Mouse (Mus musculus): ENCODE results near the gene Kmt5b.

GRCm38 (mm10) chr19:3834301-3834700, 67.1 kb downstream of the Kmt5b start:
- TF ChIP-seq GATA1 (IDR thresholded peaks at IDR 0.05; ENCODE audit: borderline replicate concordance, low read length) (no peak), FLI1 (IDR thresholded peaks at IDR 0.05; ENCODE audit: low read length) (no peak)
